Mouse (Mus musculus) left cerebral cortex, postnatal 4 days (tissue): ENCODE results near the gene Ppp1r15b. TPM values are rescaled to one million over a fixed set of nuclear protein-coding genes. Genes with fewer than 3 reads are reported as not detected.
A peak's percentile ranks its signal among the peaks of the same experiment; 100 is the strongest.

Experiments used
- DNase-seq: peaks from one replicate; pipeline ENCODE4 v3.0.0-alpha.2; 2022
- intact Hi-C: fragments of 180-260 bp; cut with DNase I; formaldehyde crosslinking; loops from one replicate; pipeline ENCODE4 v1.15.1; 2025
- total RNA-seq, 2 experiments: library from RNA; stranded (reverse); gene quantifications; 2 replicates each; pipeline ENCODE4 v1.2.3; 2021

The Ppp1r15b gene
- total RNA-seq, 2 experiments from 2014 or later, result 44.0 to 45.4 TPM

DNA sequence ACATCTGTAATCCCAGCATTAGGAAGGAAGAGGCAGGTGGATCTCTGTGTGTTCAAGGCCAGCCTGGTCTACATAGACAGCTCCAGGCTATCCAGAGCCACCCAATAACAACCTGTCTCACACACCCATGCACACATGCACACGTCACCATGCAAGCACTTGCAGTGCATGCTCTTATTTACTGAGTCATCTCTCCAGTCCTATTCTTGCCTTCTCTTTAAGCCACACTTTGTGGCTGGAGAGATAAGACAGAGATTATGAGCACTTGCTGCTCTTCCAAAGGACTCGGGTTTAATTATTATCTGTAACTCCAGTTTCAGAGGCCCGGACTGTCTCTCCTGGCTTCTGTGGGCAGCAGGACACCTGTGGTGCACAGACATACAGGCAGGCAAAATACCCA is 12.1 kb upstream of the Ppp1r15b start:
- intact Hi-C loops, result no loop called here
- DNase-seq, result no peak

DNA sequence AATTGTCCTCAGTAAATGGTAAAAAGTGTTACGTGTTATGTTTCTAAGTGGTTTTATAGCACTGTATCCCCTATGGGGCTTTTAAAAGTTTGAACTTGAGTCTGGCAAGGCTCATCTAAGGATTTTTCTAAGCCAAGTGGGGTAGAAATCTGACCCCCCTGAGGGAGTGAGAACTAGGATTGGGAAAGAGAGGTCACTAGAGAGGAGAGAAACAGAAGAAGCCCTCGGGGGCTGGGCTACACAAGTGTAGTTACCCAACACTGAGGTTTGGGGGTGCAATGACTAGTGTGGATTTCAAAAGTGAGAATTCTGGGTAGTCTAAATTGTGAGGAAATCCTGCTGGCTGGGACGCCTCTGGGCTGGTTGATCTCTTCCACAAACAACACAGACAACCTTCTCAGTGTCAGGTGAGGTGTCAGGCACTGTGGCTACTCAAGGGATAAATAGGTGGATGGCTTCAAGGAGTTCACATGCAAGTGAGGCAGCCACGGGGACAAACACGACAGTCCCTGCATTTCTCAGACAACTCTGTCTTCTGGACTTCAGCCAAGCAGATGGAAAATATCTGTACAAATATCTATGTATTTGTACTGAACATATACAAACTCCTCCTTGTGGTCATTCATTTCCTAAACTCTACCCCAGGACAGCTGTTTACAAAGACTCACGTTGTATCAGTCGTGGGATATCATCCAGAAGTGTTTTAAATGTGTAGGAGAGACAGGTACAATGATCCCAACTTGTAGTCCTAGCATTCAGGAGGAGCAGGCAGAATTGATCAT is 10.8 kb upstream of the Ppp1r15b start:
- intact Hi-C loops, result no loop called here
- DNase-seq, result no peak

GRCm38 (mm10) chr1:133121246-133121645 is 9.7 kb upstream of the Ppp1r15b start:
- intact Hi-C loops, result no loop called here
- DNase-seq, result no peak

DNA sequence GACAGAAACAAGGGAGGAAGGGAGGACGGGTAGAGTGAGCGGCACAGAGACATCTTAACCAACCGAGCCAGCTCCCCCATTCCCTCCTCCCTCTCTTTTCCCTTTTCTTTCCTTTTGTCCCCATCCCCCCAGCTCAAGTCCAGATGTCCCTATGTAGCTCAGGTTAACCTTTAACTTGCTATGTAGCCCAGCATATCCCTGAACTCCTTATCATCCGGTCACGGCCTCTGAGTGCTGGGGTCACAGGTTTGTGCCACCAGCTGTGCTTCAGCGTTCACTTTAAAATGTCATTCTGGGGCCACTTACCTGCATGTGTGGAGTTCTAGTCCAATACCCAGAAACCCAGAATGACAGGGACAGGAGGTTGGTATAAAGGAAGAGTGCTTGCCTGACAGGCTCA is 6.8 kb upstream of the Ppp1r15b start:
- intact Hi-C loops, result no loop called here
- no peak for DNase-seq

DNA sequence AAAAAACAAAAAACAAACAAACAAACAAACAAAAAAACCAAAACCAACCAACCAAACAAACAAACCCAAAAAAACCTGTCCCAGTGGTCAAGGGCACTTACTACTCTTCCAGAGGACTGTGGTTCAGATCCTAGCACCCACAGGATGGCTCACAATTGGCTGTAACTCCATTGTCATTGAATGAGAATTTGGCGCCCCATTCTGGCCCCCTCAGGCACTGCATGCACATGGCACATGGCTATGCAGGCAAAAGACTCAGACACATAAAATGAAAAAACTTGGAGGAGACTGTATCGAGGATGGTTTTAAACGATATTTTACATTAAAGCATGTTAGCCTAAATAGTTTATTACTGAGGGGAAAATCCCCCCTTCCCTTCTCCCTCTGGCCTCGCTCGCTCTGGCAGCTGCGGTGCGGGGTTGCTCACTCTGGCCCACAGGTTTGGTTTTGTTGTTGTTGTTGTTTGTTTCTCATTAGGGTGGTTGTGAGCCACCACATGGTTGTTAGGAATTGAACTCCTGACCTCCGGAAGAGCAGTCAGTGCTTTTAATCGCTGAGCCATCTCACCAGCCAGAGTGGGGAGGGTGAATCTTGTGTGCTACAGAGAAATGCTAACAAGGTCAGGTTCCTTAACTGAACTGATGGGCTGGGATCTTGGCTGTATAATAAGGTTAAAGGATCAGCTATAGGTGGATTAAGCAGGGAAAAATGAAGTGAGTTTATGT is 5.1 kb upstream of the Ppp1r15b start:
- DNase-seq, result no peak
- intact Hi-C loops, result no loop called here

DNA sequence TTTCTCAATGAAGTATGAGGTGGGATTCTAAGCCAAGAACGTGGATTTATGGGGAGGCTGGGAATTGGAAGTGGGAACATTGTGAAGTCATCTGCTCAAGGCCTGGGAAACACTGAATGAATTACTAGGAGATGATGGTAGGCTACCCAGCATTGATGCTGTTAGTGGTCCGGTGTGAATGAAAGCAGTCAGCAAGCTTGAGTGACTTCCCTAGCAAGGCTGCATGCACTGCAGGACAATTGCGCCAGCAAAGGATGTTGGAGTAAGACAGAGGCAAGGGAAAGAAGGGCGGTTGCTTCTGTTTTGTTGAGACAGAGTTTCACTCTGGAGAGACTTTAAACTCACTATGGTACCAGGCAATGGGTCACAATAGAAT is 4.6 kb upstream of the Ppp1r15b start:
- intact Hi-C loops, result no loop called here
- DNase-seq, result no peak

DNA sequence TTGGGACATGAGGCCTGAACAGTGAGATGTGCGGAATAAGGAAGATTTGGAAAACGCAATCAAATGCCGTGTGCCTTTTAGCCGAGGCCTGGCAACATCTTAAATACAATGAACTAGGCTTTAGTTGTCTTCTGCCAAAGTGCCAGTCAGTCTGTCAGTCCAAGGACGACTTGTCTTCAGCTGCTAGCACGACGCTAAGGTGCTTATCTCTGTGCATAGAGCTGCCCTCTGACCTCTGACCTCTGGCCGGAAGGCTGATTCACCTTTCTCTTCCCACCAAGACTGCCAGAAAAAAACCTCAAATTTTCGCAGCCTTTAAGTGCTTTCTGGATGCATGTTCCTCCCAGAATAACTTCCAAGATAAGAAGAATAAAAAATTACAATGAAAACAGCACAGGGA is 3.6 kb upstream of the Ppp1r15b start:
- intact Hi-C loops, result no loop called here
- DNase-seq, result no peak

DNA sequence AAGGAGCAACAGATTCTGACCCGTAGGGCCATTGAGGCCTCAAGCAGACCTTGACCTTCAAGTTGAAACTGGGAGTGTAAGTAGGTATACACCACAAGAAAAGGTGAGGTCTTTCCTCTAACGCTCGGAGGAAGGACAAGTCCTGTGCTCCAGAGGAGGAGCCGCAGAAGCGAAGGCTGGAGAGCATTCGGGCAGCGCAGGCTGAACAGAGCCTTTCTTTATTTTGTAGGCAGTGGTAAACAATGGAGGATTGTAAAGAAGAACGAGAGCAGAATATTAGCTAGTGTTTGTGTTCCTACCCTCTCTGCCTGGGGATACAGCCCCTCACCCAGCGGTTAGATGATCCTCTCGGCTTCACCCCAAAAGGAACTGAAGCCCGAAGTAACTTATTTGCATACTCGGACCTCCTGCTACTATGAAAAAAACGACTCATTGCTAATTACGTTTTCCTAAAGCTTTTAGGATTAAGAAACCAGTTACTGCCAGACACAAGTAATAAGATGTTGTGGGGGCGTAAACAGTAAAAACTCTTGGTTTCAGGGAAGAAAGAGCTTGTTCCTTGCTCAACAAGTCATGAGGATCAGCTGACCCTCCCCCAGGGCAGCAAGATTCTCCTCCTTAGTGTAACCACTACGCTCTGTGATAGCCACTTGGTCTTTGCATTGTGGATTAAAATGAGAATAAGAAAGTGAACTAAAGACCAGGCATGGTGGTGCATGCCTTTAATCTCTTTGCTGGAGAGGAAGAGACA is 1.3 kb upstream of the Ppp1r15b start:
- DNase-seq, result no peak
- intact Hi-C loops, result no loop called here

- intact Hi-C loops, result no loop called here
These were observed 590 bp downstream of the Ppp1r15b start for GRCm38 (mm10) chr1:133131561-133131905.

GRCm38 (mm10) chr1:133131936-133132335 is 993 bp downstream of the Ppp1r15b start:
- DNase-seq, result no peak
- intact Hi-C loops, result no loop called here

More at GRCm38 (mm10) chr1:133131561-133131905, 590 bp downstream of the Ppp1r15b start:
- DNase-seq, result no peak

DNA sequence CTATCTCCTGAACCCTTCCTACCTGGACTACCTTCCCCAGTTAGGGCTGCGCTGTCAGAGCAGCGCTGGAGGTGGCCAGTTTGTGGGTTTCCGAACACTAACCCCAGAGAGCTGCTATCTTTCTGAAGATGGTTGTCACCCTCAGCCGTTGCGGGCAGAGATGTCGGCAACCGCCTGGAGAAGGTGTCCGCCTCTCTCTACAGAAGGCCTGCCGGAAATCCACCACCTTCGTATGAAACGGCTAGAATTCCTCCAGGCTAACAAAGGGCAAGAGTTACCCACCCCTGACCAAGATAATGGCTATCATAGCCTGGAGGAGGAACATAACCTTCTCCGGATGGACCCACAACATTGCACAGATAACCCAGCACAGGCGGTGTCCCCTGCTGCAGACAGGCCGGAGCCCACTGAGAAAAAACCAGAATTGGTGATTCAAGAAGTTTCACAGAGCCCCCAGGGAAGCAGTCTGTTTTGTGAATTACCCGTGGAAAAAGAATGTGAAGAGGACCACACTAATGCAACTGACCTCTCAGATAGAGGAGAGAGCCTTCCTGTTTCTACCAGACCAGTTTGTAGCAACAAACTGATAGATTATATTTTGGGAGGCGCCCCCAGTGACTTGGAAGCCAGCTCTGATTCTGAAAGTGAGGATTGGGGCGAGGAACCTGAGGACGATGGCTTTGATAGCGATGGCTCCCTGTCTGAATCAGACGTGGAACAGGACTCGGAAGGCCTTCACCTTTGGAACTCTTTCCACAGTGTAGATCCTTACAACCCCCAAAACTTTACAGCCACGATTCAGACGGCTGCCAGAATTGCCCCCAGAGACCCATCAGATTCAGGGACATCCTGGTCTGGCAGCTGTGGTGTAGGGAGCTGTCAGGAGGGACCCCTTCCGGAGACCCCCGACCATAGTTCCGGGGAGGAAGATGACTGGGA is 1.7 kb downstream of the Ppp1r15b start:
- DNase-seq, result peak; percentile 6
- intact Hi-C loops, result no loop called here

DNA sequence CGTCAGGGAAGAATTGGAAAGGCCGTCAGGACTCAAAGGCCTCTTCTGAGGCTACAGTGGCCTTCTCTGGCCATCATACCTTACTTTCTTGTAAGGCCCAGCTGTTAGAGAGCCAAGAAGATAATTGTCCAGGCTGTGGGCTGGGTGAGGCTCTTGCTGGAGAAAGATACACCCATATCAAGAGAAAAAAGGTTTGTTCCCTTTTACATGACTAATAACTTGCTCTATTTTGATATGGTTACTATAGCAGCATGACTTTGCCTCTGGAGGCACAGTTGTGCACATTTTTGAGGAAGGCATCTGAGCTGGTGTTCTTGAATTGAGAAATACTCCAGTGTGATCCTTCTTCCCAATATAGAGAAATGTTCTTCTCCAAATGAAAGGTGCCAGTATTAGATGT is 2.5 kb downstream of the Ppp1r15b start:
- DNase-seq, result no peak
- intact Hi-C loops, result no loop called here

DNA sequence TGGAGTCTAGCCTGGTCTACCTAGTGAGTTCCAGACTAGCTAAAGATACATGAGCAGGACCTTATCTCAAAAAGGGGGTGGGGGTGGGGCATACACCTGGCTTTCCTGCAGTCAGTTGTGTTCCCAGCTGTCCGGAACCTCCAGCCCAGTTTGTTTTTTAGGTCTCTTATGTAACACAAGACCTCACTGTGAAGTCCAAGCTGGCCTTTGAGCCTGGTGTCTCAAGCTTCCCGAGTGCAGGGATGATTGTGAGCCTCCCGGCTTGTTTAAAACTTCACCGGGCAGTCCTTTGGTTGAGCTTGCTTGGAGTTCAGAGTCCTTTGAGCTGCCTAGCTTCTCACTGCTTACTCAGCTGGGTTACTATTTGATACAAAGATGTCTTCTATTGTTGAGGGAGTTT is 3.1 kb downstream of the Ppp1r15b start:
- no peak for DNase-seq
- intact Hi-C loops, result no loop called here

- DNase-seq, result no peak
- intact Hi-C loops, result loop anchor here (5.0 kb wide), 1 partner anchor 477 kb away; the partner anchor contains the start of gene Snrpe
These were observed 3.9 kb downstream of the Ppp1r15b start for GRCm38 (mm10) chr1:133134881-133135280.

DNA sequence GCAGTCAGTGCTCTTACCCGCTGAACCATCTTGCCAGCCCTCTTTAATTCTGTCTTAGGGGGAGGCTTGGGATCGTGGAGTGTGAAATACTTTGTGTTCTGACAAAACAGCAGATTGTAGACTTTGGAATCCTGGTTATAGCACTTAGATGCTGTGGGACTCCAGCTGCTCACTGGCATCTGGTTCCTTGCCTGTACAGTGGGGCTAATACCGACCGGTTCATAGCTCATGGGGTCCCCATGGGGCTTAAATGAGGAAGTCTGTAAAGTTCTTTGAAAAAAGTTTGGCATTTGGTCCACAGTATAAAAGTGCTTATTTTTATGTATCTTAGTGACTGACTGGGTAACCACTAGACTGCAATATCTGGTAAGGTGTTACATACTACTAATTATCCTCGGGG is 4.9 kb downstream of the Ppp1r15b start:
- intact Hi-C loops, result loop anchor here (5.0 kb wide), 1 partner anchor 476 kb away; the partner anchor contains the start of gene Snrpe
- DNase-seq, result no peak

DNA sequence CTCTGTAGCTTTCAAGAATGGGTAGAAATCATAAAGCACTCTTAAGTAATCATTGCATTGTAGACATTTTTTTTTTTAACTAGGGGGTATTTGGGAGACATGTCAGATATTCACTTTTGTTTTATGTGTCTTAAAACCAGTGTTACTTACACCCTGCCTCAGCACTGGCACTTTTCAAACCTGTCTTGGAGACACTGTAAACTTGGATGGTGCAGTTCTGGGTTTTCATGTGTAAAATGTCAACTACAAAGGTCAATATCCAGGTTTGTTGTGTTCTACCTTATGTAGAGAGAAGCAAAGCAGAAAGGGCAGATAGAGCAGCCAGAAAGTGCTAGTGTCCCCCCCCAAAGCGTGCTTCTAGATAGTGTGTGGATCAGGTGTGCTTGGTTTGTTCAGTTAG is 7.5 kb downstream of the Ppp1r15b start:
- DNase-seq, result no peak
- intact Hi-C loops, result loop anchor here (5.0 kb wide), 1 partner anchor 474 kb away; the partner anchor contains the start of gene Snrpe

- intact Hi-C loops, result no loop called here
- DNase-seq, result peak; percentile 60
These were observed 15.4 kb downstream of the Ppp1r15b start for GRCm38 (mm10) chr1:133146014-133147009.

DNA sequence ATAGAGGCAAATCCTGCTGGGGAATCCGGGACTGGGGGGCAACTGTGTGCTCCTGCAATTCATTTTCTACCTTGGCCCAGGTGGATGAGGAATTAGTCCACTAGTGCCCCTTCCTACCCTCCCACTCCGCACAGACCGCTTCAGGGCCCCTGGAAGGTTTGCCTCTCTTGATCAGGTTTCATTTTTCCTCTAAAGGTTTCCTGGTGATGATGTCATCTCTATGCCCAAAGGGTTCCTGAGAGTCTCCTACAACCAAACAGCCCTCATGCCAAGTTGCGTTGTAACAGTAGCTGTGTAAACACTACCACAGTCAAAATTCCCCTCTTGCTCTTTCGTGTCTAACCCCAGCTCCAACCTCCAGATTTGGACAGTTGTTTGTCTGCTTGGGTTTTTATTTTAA is 16.4 kb downstream of the Ppp1r15b start:
- DNase-seq, result no peak
- intact Hi-C loops, result no loop called here

GRCm38 (mm10) chr1:133148122-133148521 is 17.2 kb downstream of the Ppp1r15b start:
- no peak for DNase-seq

More at GRCm38 (mm10) chr1:133148122-133148521, 17.2 kb downstream of the Ppp1r15b start:
- intact Hi-C loops, result no loop called here
